Mouse (Mus musculus) limb, embryonic 14.5 days (tissue): Measurements from ENCODE around the gene Mrgpra4. TPM values are rescaled to one million over a fixed set of nuclear protein-coding genes. Genes with fewer than 3 reads are reported as not detected.

Experiments
- ATAC-seq: fragments of 200-750 bp; cut with Nextera tagmentation; 2 replicates; pipeline ENCODE4 v1.8.0; 2017; ENCODE audit warnings: low read depth, moderate number of reproducible peaks, moderate TSS enrichment; ENCODE audit not compliant: low FRiP score
- DNase-seq: peaks from one replicate; pipeline ENCODE4 v3.0.0-alpha.2; 2015; ENCODE audit warnings: low spot score
- H3K27ac ChIP-seq: fragments of 300-500 bp; sonication (generic); replicated peaks from 2 replicates; pipeline ENCODE4 v1.5.1; 2014; ENCODE audit warnings: low read depth, mild to moderate bottlenecking, low read length, moderate library complexity, mixed read lengths
- H3K27me3 ChIP-seq: fragments of 300-500 bp; sonication (generic); 2 replicates; pipeline ENCODE4 v1.6.1; 2014; ENCODE audit warnings: low read length, mixed read lengths; ENCODE audit not compliant: control insufficient read depth, insufficient read depth
- H3K36me3 ChIP-seq: fragments of 300-500 bp; sonication (generic); 2 replicates; pipeline ENCODE4 v1.6.1; 2014; ENCODE audit warnings: mild to moderate bottlenecking, low read length, moderate library complexity, mixed read lengths; ENCODE audit not compliant: control insufficient read depth, insufficient read depth
- H3K4me1 ChIP-seq: fragments of 300-500 bp; sonication (generic); 2 replicates; pipeline ENCODE4 v1.6.1; 2014; ENCODE audit warnings: antibody characterized with exemption, low read length, mixed read lengths; ENCODE audit not compliant: control insufficient read depth, insufficient read depth
- H3K4me2 ChIP-seq: fragments of 300-500 bp; sonication (generic); replicated peaks from 2 replicates; pipeline ENCODE4 v1.6.1; 2014; ENCODE audit warnings: low read depth, mild to moderate bottlenecking, low read length, moderate library complexity; ENCODE audit not compliant: severe bottlenecking
- H3K4me3 ChIP-seq: fragments of 300-500 bp; sonication (generic); replicated peaks from 2 replicates; pipeline ENCODE4 v1.5.1; 2014; ENCODE audit warnings: low read length
- H3K9ac ChIP-seq: fragments of 300-500 bp; sonication (generic); 2 replicates; pipeline ENCODE4 v1.6.1; 2014; ENCODE audit warnings: mild to moderate bottlenecking, low read depth, low read length, moderate library complexity; ENCODE audit not compliant: severe bottlenecking
- H3K9me3 ChIP-seq: fragments of 300-500 bp; sonication (generic); 2 replicates; pipeline ENCODE4 v1.6.1; 2016; ENCODE audit warnings: low read length; ENCODE audit not compliant: control insufficient read depth
- POLR2A ChIP-seq: fragments of 200-500 bp; IDR thresholded peaks from 2 replicates; pipeline ENCODE4 v1.8.0; 2012; ENCODE audit warnings: inconsistent platforms, mild to moderate bottlenecking, moderate library complexity, borderline replicate concordance; ENCODE audit not compliant: insufficient read depth, insufficient read length; ENCODE audit errors: extremely low read depth
- WGBS: fragments of 180-500 bp; shearing (Covaris S2); extraction: QIAGEN DNeasy Blood & Tissue Kit; methylation state at CpG from one replicate; pipeline ENCODE4 v1.1.7; 2014; 5-methylcytosine and 5-hydroxymethylcytosine counted together
- polyA plus RNA-seq, 2 experiments: library from polyadenylated mRNA; depleted of rRNA in 1 of 2; stranded (reverse) in 1 of 2; unstranded in 1 of 2; fragments of >200 nt; fragmentation: Nextera tagmentation in 1 of 2; extraction: Ambion mirVana in 1 of 2; gene quantifications; 2 replicates each; pipeline versions ENCODE4 v1.2.1 to v1.2.3; 2012 to 2014

Gene Mrgpra4
- polyA plus RNA-seq (2012; rRNA removed) (not detected in 2 replicates), polyA plus RNA-seq (2014; fragmentation: Nextera tagmentation; extraction: Ambion mirVana) (not detected in 2 replicates)

DNA sequence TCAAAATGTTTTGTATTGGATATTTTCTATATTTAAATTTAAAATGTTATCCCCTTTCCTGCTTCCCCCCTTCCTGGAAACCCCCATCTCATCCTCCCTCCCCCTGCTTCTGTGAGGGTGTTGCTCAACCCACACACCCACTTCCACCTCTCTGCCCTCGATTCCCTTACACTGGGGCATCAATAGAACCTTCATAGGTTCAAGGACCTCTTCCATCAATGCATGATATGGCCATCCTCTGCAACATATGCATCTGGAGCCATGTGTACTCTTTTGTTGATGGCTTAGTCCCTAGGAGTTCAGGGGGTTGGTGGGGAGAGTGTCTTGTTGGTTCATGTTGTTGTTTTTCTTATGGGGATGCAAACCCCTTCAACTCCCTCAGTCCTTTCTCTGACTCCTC lies at the start of gene Mrgpra4:
Gene Mrgpra4, minus strand, starts transcription at position 101 of the 400 bp plus-strand sequence.
- TF ChIP-seq POLR2A: no peak
- no peak for ATAC-seq
- WGBS: 71% methylated on average over 1 of the region's 1 CpGs
- Histone ChIP-seq H3K27me3 (no peaks in the 10 kb centered on the region), H3K36me3 (no peaks in the 10 kb centered on the region), H3K9ac (no peak within 1 kb of the TSS), H3K4me1 (no peaks in the 10 kb centered on the region), H3K9me3 (no peaks in the 10 kb centered on the region), H3K4me3 (no peak within 1 kb of the TSS), H3K4me2 (no peak within 1 kb of the TSS), H3K27ac (no peak within 1 kb of the TSS)
- DNase-seq: no peak

DNA sequence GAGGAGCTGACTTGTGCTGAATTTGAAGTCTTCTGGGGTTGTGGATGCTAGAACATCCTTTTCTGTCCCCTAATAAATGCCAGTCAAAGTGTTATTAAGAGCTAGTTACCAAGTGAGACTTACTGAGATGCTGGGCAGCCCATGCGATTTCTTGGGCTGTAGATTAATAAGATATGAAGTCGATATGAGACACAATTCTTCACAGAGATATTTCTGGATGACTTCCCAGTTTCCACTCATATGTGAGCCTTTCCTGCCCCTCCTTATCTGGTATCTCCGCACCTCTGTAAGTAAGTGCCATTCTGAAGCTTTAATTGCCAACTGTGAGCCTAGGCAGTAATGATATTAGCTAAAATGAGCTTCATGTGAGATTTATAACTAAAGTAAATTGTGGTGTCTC lies 45.6 kb upstream of the Mrgpra4 start, which contains the start of gene Mrgprx1:
Gene Mrgprx1, minus strand, starts transcription at position 101 of the 400 bp plus-strand sequence.
- Histone ChIP-seq H3K4me1 (no peaks in the 10 kb centered on the region), H3K4me2 (no peak within 1 kb of the TSS), H3K9ac (no peak within 1 kb of the TSS), H3K27me3 (no peaks in the 10 kb centered on the region), H3K27ac (no peak within 1 kb of the TSS), H3K9me3 (no peaks in the 10 kb centered on the region), H3K4me3 (no peak within 1 kb of the TSS), H3K36me3 (no peaks in the 10 kb centered on the region)
- DNase-seq (no peak), ATAC-seq (no peak)
- 78% methylated on average over 3 of the region's 3 CpGs for WGBS
- no peak for TF ChIP-seq POLR2A

DNA sequence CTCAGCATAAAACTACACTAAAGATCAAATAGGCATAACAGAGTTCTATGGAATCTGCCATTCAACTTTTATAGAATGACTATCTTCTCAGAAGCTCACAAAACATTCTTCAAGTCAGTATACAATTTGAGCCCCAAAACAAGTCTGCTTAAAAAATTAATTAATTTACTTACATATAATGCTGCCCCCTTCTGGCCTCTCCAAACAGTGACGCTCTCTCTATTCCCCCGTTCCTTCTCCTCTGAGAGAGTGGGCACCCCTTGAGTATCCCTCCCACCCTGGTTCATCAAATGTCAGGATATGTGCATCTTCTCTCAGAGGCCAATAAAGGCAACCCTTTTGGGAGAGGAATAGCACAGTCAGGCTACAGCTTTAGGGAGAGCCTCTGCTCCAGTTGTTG lies 36.0 kb upstream of the Mrgpra4 start:
- H3K9me3 ChIP-seq: no peaks in the 10 kb centered on the region
- H3K9ac ChIP-seq: no peak overlapping the region
- ATAC-seq (no peak), DNase-seq (no peak)
- no peaks in the 10 kb centered on the region for H3K4me1 ChIP-seq
- no peak overlapping the region for H3K4me2 ChIP-seq
- H3K27me3 ChIP-seq: no peaks in the 10 kb centered on the region
- WGBS: 49% methylated on average over 2 of the region's 2 CpGs
- no peak for TF ChIP-seq POLR2A
- no peak overlapping the region for H3K27ac ChIP-seq
- H3K36me3 ChIP-seq: no peaks in the 10 kb centered on the region
- no peak overlapping the region for H3K4me3 ChIP-seq

DNA sequence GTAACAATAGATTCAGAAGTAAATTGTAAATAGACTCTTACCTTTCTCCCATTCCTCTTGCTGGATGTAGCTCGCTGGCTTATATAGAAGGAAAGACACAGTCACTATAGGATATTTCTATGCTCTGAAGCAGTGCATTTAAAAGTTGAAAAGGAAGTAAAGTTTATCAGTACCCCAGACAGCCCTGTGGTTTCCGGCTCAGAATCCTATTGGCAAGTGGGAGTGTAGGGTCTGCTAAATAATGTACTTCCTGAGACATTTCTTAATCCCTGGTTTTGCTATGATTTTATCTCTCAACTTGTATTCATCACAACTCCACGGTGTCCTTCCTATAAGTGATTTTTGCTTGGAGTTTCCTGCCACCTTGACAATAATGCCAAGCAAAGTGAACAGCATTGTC lies 13.8 kb upstream of the Mrgpra4 start:
- H3K27me3 ChIP-seq: no peaks in the 10 kb centered on the region
- 78% methylated on average over 3 of the region's 3 CpGs for WGBS
- no peak overlapping the region for H3K4me2 ChIP-seq
- no peak overlapping the region for H3K27ac ChIP-seq
- TF ChIP-seq POLR2A: no peak
- no peaks in the 10 kb centered on the region for H3K4me1 ChIP-seq
- H3K4me3 ChIP-seq: no peak overlapping the region
- DNase-seq (no peak), ATAC-seq (no peak)
- no peaks in the 10 kb centered on the region for H3K9me3 ChIP-seq
- no peak overlapping the region for H3K9ac ChIP-seq
- no peaks in the 10 kb centered on the region for H3K36me3 ChIP-seq

DNA sequence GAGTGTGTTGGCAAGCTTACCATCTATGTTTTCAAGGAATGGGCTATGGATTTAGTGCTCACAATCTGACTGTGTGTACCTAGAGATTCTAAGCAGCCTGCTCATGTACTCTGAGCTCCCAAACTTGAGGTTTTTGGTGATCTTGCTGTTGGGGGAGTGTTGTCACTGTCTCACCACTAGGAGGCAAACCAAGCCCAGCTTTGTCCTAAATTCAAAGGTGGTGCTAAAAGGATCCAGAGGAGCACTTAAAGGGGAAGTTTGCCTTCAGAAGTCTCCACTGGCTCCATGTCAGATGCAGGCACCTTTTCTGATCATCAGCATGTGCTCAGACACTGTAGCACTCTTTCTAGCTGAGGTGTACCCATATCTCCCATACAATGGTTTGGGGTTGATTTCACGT lies 4.9 kb upstream of the Mrgpra4 start:
- Histone ChIP-seq H3K9me3 (no peaks in the 10 kb centered on the region), H3K4me2 (no peak overlapping the region), H3K4me1 (no peaks in the 10 kb centered on the region), H3K27me3 (no peaks in the 10 kb centered on the region), H3K4me3 (no peak overlapping the region), H3K9ac (no peak overlapping the region), H3K36me3 (no peaks in the 10 kb centered on the region), H3K27ac (no peak overlapping the region)
- ATAC-seq: no peak
- 70% methylated on average over 1 of the region's 1 CpGs for WGBS
- no peak for DNase-seq
- TF ChIP-seq POLR2A: no peak

Other genes starting within 250 kb of the Mrgpra4 start
- gene Mrgprx1, start 45.5 kb upstream of the Mrgpra4 start, polyA plus RNA-seq (2012; rRNA removed): not detected in 2 replicates
- not detected in 2 replicates for gene Mrgprx1, start 45.5 kb upstream of the Mrgpra4 start, polyA plus RNA-seq (2014; fragmentation: Nextera tagmentation; extraction: Ambion mirVana)
- not detected in 2 replicates for gene Mrgprb5, start 186.9 kb upstream of the Mrgpra4 start, polyA plus RNA-seq (2012; rRNA removed)
- not detected in 2 replicates for gene Mrgprb5, start 186.9 kb upstream of the Mrgpra4 start, polyA plus RNA-seq (2014; fragmentation: Nextera tagmentation; extraction: Ambion mirVana)
- not detected in 2 replicates for gene Mrgprb4, start 217.2 kb upstream of the Mrgpra4 start, polyA plus RNA-seq (2012; rRNA removed)
- gene Mrgprb4, start 217.2 kb upstream of the Mrgpra4 start, polyA plus RNA-seq (2014; fragmentation: Nextera tagmentation; extraction: Ambion mirVana): not detected in 2 replicates